Mouse (Mus musculus) lung, adult 18-20 months (tissue): ENCODE measurements around the gene BC052040.

Experiments
- DNase-seq, 2 experiments: peaks; one replicate each; pipeline ENCODE4 v3.0.0; 2022; ENCODE audit warnings: mixed read lengths in 2 of 2

The BC052040 gene

DNA sequence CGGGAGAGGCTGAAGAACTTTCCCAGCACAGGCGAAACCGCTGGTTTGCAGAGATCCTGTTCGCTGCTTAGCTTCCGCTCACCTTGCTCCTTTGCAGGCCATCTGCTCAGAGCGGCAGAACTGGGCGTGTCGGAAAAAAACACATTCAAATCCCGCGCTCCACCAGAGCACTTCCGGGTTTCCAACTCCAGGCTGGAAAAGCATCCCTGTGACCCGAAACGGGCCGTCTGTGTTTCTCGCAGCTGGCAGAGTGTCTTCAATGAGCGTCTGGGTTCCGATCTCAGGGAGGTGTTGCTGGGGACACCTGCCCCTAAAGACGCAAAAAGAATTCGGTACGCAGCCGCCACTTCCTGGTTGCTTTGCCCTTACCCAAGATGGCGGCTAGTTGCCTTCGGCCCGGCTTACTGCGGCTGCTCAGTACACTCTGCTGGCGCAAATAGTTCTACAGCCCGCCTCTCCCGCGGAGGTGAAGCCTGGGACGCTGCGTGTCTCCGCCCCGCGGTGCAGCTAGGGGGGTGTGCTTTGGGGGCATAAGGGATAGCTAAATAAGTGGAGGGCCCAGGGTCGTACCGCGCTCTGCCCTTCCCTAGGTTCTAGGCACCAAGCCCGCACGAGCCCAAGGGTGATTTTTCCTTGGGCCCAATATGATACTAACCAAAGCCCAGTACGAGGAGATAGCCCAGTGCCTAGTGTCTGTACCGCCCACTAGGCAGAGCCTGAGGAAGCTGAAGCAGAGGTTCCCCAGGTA, at the start of gene BC052040:
BC052040 (plus strand) TSS at position 476 of the 748 bp plus-strand sequence.
- peak; percentile 90 to 91 for DNase-seq

DNA sequence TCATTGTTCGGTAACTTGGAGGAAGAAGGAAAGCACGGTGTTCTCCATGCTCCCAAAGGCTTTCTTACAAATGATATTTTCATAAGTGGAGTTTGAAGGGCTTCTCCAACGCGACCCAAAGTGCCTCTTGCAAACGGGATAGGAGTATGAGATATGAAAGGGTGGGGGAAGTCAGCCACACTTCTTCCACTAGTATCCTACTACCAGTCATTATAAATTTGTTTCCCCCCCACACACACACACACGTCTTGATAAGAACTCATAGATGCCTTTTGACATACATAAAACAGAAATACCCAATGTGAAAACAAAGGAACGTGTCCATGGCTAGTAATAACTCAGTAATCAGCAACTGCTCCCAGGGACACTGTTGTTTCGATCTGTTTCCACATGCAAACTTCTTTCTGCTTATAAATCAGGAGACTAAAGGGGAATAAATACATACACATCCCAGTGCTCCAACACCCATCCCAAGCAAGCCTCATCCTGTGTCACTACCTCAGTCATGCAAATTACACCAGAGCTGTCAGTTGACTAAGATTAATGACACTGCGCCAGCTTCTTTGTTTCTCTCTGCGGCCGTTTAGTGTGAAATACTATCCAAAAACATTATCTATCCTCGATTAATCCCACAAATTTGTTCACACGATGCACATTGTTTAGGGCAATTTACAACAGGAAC, 43.4 kb upstream of the BC052040 start:
- no peak for DNase-seq

DNA sequence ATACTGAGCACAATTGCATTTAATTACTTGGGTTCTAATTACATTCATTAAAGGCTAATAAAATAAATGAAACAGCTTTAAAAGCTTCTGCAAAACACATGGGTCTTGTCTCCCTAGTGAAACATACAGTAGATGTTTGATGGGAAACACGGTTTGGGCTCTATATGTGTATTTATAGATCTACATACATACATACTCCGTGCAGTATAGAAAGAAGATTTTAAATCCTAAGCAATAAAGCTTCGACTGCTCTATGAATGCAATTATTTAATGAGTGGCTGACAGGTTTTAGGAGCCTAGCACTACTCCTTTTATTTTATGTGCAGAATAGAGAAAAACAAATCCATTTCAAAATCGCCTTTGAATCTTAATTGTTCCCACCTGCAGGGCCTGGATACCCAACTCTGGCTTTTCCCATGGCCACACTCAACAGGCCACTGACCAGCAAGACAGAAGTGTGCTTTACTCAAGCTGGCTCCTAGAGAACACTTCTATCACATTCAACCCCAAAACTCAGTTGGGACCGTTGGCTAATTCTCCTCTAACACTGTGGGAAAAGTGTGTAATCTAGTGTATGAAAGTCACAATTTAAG, 42.7 kb upstream of the BC052040 start:
- no peak for DNase-seq

DNA sequence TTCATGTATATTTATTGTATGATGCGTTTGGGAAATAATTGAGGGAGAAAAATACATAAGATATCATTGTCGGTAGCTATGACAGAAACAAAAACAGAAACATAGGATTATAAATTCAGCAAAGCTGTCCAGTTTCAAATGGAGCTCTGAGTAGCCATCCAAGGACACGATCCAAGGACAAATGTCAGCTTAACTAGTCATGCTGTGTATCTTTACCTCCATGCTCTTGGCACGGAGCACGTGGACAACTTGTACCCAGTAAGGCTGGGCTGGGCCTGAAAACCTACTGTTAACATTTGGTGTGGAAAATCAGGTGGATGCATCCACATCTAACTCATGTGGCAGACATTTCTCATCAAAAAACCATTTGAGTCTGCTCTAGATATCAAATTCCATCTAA, 41.8 kb upstream of the BC052040 start:
- no peak for DNase-seq

DNA sequence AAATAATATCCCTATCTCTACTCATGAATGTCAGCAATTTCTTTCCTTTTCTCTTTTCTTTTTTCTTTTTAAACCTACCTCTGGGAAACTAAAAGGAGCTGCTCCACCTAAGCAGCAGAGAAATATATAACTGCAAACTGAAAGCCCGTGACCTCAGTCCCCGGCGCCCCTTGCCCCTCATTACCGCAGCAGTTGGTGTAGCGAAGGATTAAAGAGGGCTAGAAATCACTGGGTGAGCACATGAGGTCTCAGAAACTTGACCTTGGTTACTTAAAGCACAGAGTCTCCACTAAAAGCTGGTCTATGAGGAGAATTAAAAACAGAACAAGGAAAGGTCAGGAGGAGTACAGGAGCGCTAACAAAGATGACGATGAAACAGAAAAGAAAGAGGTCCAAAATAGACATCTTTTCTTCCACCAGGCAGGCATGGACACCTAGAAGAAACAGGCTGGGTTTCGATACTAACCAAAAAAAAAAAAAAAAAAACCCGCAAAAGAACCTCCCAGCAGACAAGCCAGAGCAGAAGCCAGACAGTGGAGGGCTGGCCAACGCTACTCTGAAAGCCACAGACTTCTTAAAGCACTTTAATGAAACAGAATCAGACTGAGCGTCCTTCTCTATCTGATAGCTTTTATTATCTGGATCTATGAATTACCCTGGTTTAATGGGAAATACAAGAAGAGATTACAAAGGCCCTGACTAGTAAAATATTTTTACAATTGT, 39.0 kb upstream of the BC052040 start:
- DNase-seq = no peak

DNA sequence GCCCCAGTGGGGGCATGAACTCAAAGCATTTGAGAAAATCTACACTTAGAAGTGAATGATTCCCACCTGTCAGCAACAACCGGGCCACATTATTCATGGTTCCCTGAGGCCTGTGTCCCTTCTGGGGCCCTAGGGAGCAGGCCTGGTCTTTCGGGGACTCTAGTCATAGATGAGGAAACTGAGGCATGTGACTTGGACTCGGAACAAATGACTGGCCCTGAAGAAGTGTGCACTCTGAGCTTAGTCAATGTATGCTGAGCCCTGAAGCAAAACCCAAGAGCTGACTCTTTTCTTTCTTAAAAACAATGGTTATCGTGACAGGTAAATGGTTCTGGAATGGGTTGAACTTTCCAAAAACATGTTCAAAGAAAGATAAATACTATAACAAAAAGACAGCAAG, 38.3 kb upstream of the BC052040 start:
- no peak for DNase-seq

DNA sequence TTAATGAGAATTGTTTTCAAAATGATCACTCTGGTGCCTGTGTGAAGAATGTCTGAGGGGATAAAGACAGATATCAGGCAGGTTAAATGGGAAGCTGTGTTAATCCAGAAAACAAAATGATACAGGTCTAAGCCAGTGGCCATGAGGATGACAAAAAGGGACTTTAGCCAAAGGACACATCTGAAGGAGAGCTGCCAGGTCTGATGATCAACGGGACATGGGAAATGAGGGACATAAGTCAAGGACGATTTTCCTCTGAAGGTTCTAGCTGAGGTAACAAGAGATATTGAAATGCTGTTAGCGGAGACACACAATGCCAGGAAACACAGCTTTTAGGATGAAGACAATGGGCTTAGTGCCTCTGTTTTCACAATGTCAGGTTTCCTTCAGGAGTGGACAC, 29.6 kb upstream of the BC052040 start:
- DNase-seq = no peak

DNA sequence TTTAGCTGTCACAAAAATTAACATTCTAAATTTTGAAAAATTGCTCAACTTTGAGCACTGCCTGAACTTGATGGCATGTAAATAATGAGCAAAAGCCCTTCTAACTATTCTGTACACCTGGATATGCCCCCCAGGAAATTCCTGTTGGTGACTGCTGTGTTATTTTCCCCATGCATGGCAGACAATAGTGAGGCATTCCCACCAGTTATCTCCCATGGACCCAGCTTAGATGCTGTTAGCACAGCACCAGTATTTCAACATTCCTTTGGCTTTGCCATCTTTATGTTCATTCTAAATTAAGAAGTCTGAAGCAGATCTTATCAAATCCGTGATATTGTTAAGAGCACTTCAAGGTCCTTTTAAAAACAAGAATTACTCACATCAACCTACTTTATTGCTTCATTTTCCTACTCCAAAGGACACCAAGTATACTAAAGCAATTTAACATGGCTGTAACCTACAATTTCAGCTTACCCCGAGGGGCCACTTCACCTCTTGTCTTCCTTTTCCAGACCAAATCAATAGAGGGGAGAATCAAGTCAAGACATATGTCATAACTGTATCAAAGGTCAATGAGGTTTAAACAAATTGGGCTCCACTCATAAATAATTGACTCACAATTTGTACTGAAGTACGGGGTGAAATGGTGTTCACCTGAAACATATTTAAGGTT, 19.2 kb upstream of the BC052040 start:
- DNase-seq = no peak

DNA sequence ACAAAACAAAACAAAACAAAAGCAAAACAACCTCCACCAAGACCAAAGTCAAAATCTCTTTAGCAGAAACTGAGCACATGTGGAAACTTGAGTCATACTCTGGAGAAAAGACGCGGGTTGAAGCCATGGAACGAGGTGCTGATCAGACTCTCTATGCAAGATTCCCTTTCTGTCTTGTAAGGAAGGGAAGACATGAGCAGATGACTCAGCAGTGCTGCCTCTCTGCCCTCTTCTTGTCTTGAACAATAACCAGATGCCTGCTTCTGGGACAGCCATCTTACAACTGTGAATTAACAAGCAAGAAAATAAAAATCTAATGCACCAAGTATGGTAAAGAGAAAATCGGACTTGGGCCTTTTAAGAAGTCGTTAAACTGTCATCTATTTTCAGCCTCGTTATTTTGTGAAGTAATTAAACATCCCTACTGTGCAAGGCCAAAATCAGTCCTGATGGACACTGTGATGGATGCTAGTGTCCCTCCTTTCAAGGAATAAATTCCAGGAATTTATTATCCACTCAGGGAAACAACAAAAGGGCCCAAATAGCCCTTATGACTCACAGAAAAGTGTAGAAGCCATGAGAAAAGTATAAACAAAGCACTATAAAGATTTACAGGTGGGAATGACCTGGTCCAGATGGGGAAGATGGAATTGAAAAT, 18.0 kb upstream of the BC052040 start:
- DNase-seq = no peak

DNA sequence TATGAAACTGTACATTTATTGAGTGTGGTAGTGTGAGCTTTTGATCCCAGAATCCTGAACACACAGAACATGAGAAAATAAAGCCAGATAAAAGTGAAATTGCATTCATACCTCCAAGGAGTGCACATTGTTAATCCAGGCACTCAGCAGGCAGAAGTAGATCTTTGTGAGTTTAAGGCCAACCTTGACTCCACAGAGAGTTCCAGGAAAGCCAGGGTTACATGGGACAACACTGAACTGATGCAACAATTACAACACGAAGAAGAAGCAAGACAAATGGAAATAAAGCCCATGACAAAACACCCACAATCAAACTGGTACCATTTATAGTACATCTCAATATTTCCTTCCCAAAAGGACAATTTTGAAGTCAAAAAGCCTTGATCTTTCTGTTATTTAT, 9.5 kb upstream of the BC052040 start:
- DNase-seq = no peak

DNA sequence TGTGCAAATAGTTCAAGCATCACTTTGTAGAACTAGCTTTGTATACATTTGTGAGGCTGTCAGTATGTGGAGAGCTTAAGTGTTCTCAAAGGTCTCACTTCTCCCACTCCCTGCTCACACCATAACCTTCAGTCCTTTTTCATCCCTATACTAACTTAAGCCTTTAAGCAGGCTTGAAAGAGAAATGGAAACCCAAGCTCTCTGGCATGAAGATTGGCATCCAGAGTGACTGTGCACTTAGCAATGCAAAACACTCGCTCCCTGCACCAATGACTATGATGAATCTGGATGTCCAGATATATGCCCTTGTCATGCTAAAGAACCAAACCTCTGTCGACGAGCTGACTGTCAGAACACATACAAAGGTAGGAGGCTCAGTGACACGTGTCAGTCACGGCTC, 6.7 kb upstream of the BC052040 start:
- DNase-seq = no peak

DNA sequence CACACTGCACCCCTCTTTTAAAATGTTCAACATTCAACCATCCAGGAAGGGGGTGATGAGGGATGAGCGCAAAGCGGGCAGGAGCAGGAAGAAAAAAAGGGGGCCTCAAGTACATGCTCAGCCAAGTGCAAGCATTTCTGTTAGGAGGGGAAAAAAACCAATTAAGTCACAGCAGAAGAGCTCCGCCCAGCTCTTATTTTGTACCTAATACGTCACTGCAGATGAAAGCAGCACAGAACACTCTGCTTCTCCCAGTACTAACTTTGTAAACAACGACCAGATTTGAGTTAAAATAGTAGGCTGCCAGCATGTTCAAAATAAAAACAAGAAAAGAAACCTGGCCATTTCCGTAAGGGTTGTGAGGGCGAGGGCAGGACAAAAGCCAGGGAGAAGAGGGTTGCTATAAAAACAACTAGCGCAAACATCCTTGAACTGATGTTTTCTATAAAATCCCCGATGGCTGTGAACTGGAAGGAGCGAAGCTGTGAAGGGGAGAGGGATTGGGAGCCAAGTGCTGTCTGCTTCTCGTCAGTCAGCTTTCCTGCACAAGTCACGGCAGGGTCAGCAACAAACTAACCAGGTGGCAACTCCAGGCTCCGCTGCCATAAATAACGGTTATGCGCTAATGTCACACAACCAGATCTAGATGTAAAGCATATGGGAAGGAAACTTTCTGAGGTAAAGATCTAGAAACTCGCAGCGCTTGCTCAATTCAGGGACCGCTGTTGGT, 2.2 kb upstream of the BC052040 start:
- DNase-seq = no peak

DNA sequence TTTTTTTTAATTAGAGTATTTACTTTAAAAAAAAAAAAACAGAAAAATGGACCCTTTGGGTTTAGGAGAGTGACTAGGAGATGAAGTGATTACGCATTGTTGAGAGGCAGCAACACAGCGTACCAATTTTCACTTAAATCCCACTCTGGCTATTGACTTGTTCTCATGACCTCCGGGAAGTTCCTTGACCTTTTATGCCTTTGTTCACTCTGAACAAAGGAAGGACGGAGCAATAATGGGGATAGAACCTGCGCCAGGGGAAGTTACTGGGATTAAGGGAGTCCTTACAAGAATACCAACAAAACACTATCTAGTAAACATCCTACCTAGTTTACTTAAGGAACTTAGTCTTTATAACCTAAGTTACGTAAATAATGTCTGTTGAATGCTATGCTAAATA, 1.5 kb upstream of the BC052040 start:
- DNase-seq = no peak

DNA sequence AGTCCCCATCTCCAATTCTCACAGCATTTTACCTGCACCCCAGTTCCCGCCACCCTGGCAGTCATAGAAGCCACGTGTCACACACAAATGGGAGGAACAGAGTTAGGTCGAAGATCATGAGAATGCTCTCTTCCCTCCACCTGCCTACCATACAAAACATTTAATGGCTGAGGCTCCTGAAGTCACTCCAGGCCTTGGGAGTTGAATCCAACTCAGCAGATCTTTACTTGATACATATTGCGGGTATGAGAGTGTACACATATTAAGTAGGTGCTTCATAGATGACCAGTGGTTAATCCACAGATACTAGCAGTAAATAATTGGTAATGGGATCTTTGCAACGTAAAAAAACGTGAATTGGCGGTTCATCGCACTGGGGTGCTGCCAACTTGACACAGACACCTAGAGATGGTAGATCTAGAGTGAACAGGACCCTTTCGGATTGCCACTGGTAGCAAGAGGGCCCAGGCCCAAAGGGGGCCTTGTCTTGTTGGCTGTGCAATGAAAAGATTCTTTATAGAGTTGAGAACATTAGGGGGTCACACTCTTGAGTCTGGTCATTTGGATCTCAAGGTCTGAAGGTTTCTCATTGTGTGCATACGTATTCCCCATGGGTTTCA, 583 bp downstream of the BC052040 start:
- no peak for DNase-seq

DNA sequence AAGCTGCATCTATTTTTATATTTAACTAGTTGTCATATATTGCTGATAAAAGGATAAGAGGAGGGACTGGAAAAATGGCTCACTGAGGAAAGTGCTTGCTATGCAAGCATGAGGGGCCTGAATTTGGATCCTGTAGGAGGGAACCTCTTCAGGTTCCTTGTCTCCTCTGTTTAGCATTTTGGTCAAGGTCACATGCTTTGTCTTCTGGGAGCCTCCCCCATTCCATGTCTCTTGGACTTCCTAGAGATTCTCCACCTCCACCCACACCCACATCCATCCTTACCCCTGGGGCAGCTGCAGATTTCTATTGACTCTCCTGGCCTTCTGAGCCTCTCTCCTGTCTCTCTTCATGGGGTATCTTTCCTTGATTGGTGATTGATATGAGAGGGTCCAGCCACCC, 2.3 kb downstream of the BC052040 start:
- no peak for DNase-seq

DNA sequence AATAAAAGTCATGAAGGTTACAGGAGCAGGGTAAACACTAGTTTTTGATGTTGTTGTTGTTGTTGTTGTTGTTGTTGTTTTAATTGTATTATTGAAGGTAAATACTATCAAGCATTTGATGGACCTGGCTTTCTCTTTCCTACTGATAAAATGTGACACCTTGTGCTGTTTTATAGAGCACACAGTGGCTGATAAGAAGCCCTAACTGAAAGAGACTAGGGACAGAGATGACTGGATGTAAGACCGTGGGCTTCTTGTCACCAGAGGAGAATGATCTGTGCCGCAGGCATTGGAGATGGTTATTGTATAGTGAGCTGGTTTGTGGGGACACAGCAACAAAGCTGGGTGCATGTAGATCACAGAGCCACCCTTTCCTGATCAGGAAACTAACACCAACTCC, 9.1 kb downstream of the BC052040 start:
- DNase-seq = no peak

DNA sequence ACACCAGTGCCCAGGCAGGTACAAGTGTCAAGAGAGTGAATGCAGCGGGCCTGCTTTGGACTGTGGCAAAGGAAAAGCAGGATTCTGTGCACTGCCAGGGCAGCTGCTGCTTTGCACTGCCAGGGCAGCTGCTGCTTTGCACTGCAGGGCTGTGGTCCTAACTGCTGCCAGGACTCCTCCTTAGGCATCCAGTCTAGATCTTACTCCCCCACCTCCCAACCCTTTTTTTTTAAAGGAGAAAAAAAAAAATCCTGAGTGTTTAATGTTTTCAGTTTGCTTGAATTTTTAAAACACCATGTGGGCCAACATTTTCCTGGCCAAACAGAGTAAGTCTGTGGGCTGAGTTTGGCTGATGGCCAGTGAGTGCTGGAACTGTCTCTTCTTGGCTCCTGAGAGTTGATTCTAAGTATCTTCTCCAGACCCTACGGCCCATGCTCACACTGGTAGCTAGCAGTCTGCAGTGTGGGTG, 11.2 kb downstream of the BC052040 start:
- peak; percentile 45 to 51 for DNase-seq

DNA sequence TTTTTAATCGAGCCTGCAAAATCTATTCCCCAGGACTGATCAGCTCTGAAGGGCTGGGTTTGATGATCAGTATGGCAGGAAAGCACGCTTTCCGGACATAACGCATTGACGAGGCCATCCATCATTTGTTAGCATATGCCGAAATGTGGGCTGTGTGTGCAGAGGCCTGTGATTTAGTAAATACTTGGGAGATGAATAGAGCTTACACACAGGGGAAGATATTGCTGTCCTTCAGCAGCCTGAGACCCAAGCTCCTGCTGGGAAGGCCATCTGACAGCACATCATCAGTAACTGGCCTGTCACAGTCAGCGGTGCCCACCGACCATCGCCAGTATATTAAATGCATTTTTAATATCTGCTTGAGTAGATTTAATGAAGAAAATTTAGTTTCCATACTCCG, 15.5 kb downstream of the BC052040 start:
- no peak for DNase-seq

DNA sequence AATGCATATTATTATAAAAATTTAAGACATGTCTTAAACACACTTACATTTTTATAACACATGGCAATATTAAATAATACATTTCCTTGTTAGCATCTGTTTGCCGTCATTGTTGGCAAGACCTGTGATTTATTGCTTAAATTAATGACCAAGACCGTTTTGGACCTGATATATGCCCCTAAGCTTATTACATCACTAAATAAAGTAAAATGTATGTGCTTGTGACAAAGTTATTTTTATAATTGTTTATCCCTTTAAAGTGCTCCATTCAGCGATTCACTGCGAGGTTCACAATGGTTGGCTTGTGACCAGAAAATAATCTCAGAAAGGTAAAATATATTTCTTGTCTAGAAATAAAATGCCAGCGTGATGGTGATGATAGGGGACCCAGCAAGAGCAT, 16.8 kb downstream of the BC052040 start:
- no peak for DNase-seq

DNA sequence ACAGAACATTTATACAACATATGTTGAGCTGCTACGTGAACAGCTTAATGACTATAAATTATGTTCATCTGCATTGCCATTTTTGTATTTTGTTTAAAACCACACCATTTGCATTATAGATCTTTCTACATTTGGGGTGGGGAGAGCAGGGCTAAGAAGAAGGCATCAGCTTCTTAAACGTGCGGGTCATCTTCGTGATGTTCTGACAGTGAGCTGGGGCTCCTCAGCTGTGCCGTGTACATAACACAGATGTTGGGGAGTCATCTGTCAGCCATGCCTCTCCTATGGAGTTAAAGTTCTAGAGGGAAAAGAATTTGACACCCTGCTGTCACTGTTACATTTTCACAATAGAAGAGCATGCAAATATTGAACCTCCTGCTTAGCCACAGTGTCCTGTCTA, 19.2 kb downstream of the BC052040 start:
- no peak for DNase-seq

DNA sequence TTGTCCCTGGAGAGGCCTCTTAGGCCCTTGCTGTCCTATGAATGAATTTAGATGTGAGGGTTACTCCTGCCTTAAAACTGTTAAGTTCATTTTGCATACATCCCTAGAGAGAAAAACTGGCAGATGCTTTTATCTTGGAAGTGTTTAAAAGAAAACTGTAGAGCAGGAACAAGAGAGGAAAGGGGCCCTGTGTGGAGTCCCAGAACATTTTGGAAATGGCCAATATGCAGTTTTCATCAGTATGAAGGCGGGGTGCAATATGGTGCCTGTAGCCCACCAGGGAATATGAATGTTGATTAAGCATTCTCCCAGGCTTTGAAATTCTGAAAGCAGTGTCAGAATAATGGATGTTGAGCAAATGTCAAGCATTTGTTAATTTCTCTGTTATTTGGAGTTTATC, 19.8 kb downstream of the BC052040 start:
- no peak for DNase-seq
